Mouse (Mus musculus): Measurements from ENCODE around the gene Col11a2. TPM values are rescaled to one million over a fixed set of nuclear protein-coding genes. Genes with fewer than 3 reads are reported as not detected.

The Col11a2 gene
- polyA plus RNA-seq (2012; rRNA removed): 0.27 and 0.33 TPM in 2 replicates

GRCm38 (mm10) chr17:34038878-34039561, at the start of gene Col11a2:
Col11a2 (plus strand) TSS chr17:34039437.

GRCm38 (mm10) chr17:34000150-34000537, 39.1 kb upstream of the Col11a2 start, which contains the start of gene H2-K1:
H2-K1 (minus strand) TSS chr17:34000347.

GRCm38 (mm10) chr17:34024317-34024821, 14.9 kb upstream of the Col11a2 start, which contains the start of gene Ring1:
Ring1 (minus strand) TSS chr17:34024680.

GRCm38 (mm10) chr17:34027656-34028223, 11.5 kb upstream of the Col11a2 start, which contains the start of gene H2-Ke6:
H2-Ke6 (minus strand) TSS chr17:34028060.

GRCm38 (mm10) chr17:34031465-34032173, 7.6 kb upstream of the Col11a2 start, which contains the start of the genes Slc39a7 and Rxrb:
Slc39a7 (minus strand) TSS chr17:34031682.
Rxrb (plus strand) TSS chr17:34031812.

GRCm38 (mm10) chr17:34092197-34092875, 53.1 kb downstream of the Col11a2 start, which contains the start of gene H2-Oa:
H2-Oa (plus strand) TSS chr17:34092340.

Other genes with a start within 250 kb of the Col11a2 start
- 7.5 and 8.2 TPM in 2 replicates for gene Kank3, start 228.9 kb upstream of the Col11a2 start, polyA plus RNA-seq (2012; rRNA removed)
- gene Rps28, start 214.9 kb upstream of the Col11a2 start, polyA plus RNA-seq (2012; rRNA removed): 798 and 847 TPM in 2 replicates
- 125 and 147 TPM in 2 replicates for gene Ndufa7, start 214.9 kb upstream of the Col11a2 start, polyA plus RNA-seq (2012; rRNA removed)
- 6.8 TPM in 2 replicates for gene Cd320, start 196.3 kb upstream of the Col11a2 start, polyA plus RNA-seq (2012; rRNA removed)
- gene Gm7029, start 165.6 kb upstream of the Col11a2 start, polyA plus RNA-seq (2012; rRNA removed): not detected in 2 replicates
- 37.2 and 40.2 TPM in 2 replicates for gene Kifc1, start 148.8 kb upstream of the Col11a2 start, polyA plus RNA-seq (2012; rRNA removed)
- gene Platr17, start 134.3 kb upstream of the Col11a2 start, polyA plus RNA-seq (2012; rRNA removed): 0.45 and 0.64 TPM in 2 replicates
- 13.5 and 16.7 TPM in 2 replicates for gene Daxx, start 130.0 kb upstream of the Col11a2 start, polyA plus RNA-seq (2012; rRNA removed)
- 8.7 and 12.3 TPM in 2 replicates for gene Tapbp, start 123.5 kb upstream of the Col11a2 start, polyA plus RNA-seq (2012; rRNA removed)
- 10.9 and 11.4 TPM in 2 replicates for gene Zbtb22, start 123.5 kb upstream of the Col11a2 start, polyA plus RNA-seq (2012; rRNA removed)
- 15.3 and 15.4 TPM in 2 replicates for gene Rgl2, start 109.9 kb upstream of the Col11a2 start, polyA plus RNA-seq (2012; rRNA removed)
- gene Pfdn6, start 99.1 kb upstream of the Col11a2 start, polyA plus RNA-seq (2012; rRNA removed): 72.9 and 74.1 TPM in 2 replicates
- gene Wdr46, start 98.8 kb upstream of the Col11a2 start, polyA plus RNA-seq (2012; rRNA removed): 17.6 and 21.4 TPM in 2 replicates
- gene B3galt4, start 87.9 kb upstream of the Col11a2 start, polyA plus RNA-seq (2012; rRNA removed): 1.0 and 1.2 TPM in 2 replicates
- gene Vps52, start 83.6 kb upstream of the Col11a2 start, polyA plus RNA-seq (2012; rRNA removed): 15.7 and 18.1 TPM in 2 replicates
- gene Rps18, start 83.4 kb upstream of the Col11a2 start, polyA plus RNA-seq (2012; rRNA removed): 1,154 and 1,315 TPM in 2 replicates
- 115 and 137 TPM in 2 replicates for gene H2-K1, start 39.1 kb upstream of the Col11a2 start, polyA plus RNA-seq (2012; rRNA removed)
- gene Ring1, start 14.8 kb upstream of the Col11a2 start, polyA plus RNA-seq (2012; rRNA removed): 9.6 and 10.5 TPM in 2 replicates
- 28.0 and 29.0 TPM in 2 replicates for gene H2-Ke6, start 11.4 kb upstream of the Col11a2 start, polyA plus RNA-seq (2012; rRNA removed)
- 27.2 and 30.7 TPM in 2 replicates for gene Slc39a7, start 7.8 kb upstream of the Col11a2 start, polyA plus RNA-seq (2012; rRNA removed)
- 15.0 and 18.0 TPM in 2 replicates for gene Rxrb, start 7.6 kb upstream of the Col11a2 start, polyA plus RNA-seq (2012; rRNA removed)
- gene H2-Oa, start 52.9 kb downstream of the Col11a2 start, polyA plus RNA-seq (2012; rRNA removed): 0.32 and 0.41 TPM in 2 replicates
- 2.2 and 3.2 TPM in 2 replicates for gene H2-DMa, start 80.1 kb downstream of the Col11a2 start, polyA plus RNA-seq (2012; rRNA removed)
- gene Brd2, start 83.2 kb downstream of the Col11a2 start, polyA plus RNA-seq (2012; rRNA removed): 53.0 and 53.8 TPM in 2 replicates
- 0.18 and 0.41 TPM in 2 replicates for gene H2-DMb2, start 103.9 kb downstream of the Col11a2 start, polyA plus RNA-seq (2012; rRNA removed)
- gene H2-DMb1, start 113.6 kb downstream of the Col11a2 start, polyA plus RNA-seq (2012; rRNA removed): 0.68 and 1.0 TPM in 2 replicates
- 2.4 and 2.7 TPM in 2 replicates for gene Tap1, start 148.1 kb downstream of the Col11a2 start, polyA plus RNA-seq (2012; rRNA removed)
- gene Psmb9, start 148.3 kb downstream of the Col11a2 start, polyA plus RNA-seq (2012; rRNA removed): 5.4 and 6.2 TPM in 2 replicates
- 10.8 and 12.8 TPM in 2 replicates for gene Psmb8, start 158.3 kb downstream of the Col11a2 start, polyA plus RNA-seq (2012; rRNA removed)
- 2.8 and 3.3 TPM in 2 replicates for gene Tap2, start 164.1 kb downstream of the Col11a2 start, polyA plus RNA-seq (2012; rRNA removed)
- gene H2-Ob, start 199.5 kb downstream of the Col11a2 start, polyA plus RNA-seq (2012; rRNA removed): 0.12 and 0.17 TPM in 2 replicates
- gene H2-Ab1, start 218.3 kb downstream of the Col11a2 start, polyA plus RNA-seq (2012; rRNA removed): 1.5 and 1.9 TPM in 2 replicates
- gene H2-Aa, start 248.4 kb downstream of the Col11a2 start, polyA plus RNA-seq (2012; rRNA removed): 1.1 and 1.2 TPM in 2 replicates